Mouse (Mus musculus) heart, embryonic 14.5 days (tissue): ENCODE results near the gene Asic2. TPM values are rescaled to one million over a fixed set of nuclear protein-coding genes. Genes with fewer than 3 reads are reported as not detected.

Source experiments
- ATAC-seq: fragments of 200-750 bp; cut with Nextera tagmentation; 2 replicates; pipeline ENCODE4 v1.8.0; 2017; ENCODE audit warnings: low read depth, moderate TSS enrichment; ENCODE audit not compliant: insufficient number of reproducible peaks, insufficient read depth, low FRiP score
- H3K27ac ChIP-seq, 2 experiments: fragments of 200-500 bp in 1 of 2; fragments of 300-500 bp in 1 of 2; sonication (generic) in 1 of 2; replicated peaks in 1 of 2; 2 replicates each; pipeline ENCODE4 v1.5.1; 2012 to 2014; ENCODE audit warnings: low read depth in 2 of 2, low read length in 2 of 2, control low read depth in 1 of 2, mild to moderate bottlenecking in 1 of 2, mixed read lengths in 1 of 2; ENCODE audit not compliant: control insufficient read depth in 1 of 2, insufficient read depth in 1 of 2
- H3K27me3 ChIP-seq: fragments of 300-500 bp; sonication (generic); 2 replicates; pipeline ENCODE4 v1.6.1; 2014; ENCODE audit warnings: mild to moderate bottlenecking, low read length, control low read depth; ENCODE audit not compliant: control insufficient read depth, insufficient read depth
- H3K36me3 ChIP-seq: fragments of 300-500 bp; sonication (generic); 2 replicates; pipeline ENCODE4 v1.6.1; 2014; ENCODE audit warnings: mild to moderate bottlenecking, control low read depth, low read length, mixed read lengths; ENCODE audit not compliant: control insufficient read depth, insufficient read depth
- H3K4me1 ChIP-seq, 2 experiments: fragments of 200-500 bp in 1 of 2; fragments of 300-500 bp in 1 of 2; sonication (generic) in 1 of 2; 2 replicates each; pipeline ENCODE4 v1.6.1; 2012 to 2014; ENCODE audit warnings: low read length in 2 of 2, control low read depth in 1 of 2, mixed read lengths in 1 of 2; ENCODE audit not compliant: control insufficient read depth in 2 of 2, insufficient read depth in 2 of 2
- H3K4me2 ChIP-seq: fragments of 300-500 bp; sonication (generic); 2 replicates; pipeline ENCODE4 v1.6.1; 2014; ENCODE audit warnings: mild to moderate bottlenecking, low read length
- H3K4me3 ChIP-seq, 2 experiments: fragments of 200-500 bp in 1 of 2; fragments of 300-500 bp in 1 of 2; sonication (generic) in 1 of 2; 2 replicates each; pipeline ENCODE4 v1.5.1; 2012 to 2014; ENCODE audit warnings: low read length in 2 of 2, mild to moderate bottlenecking in 2 of 2, control low read depth in 1 of 2, low read depth in 1 of 2, moderate library complexity in 1 of 2; ENCODE audit not compliant: control insufficient read depth in 1 of 2, insufficient read depth in 1 of 2
- H3K9ac ChIP-seq: fragments of 300-500 bp; sonication (generic); 2 replicates; pipeline ENCODE4 v1.6.1; 2014; ENCODE audit warnings: mild to moderate bottlenecking, low read length
- H3K9me3 ChIP-seq: fragments of 300-500 bp; sonication (generic); 2 replicates; pipeline ENCODE4 v1.6.1; 2016; ENCODE audit warnings: low read length, control low read depth; ENCODE audit not compliant: control insufficient read depth
- WGBS: fragments of 180-500 bp; shearing (Covaris S2); extraction: QIAGEN DNeasy Blood & Tissue Kit; methylation state at CpG from one replicate; pipeline ENCODE4 v1.1.7; 2014; 5-methylcytosine and 5-hydroxymethylcytosine counted together
- polyA plus RNA-seq: library from polyadenylated mRNA; unstranded; fragments of >200 nt; fragmentation: Nextera tagmentation; extraction: Ambion mirVana; gene quantifications from 2 replicates; pipeline ENCODE4 v1.2.1, GENCODE M21; 2014

Gene Asic2
- polyA plus RNA-seq, 1 experiment from 2014 or later = not detected

GRCm38 (mm10) chr11:81865661-81866382 is 102.4 kb downstream of the Asic2 start:
- no peak overlapping the region for H3K27ac ChIP-seq
- no peaks in the 10 kb centered on the region for H3K4me1 ChIP-seq
- no peak for ATAC-seq

GRCm38 (mm10) chr11:81860250-81860972 is 107.8 kb downstream of the Asic2 start, which contains the start of gene 5530401A14Rik:
TSS of gene 5530401A14Rik (plus strand) at chr11:81860673.
- no peaks in the 10 kb centered on the region for H3K27me3 ChIP-seq
- 49% methylated on average over 4 of the region's 4 CpGs for WGBS
- no peak within 1 kb of the TSS for H3K4me2 ChIP-seq
- no peaks in the 10 kb centered on the region for H3K4me1 ChIP-seq
- no peak within 1 kb of the TSS for H3K9ac ChIP-seq
- H3K27ac ChIP-seq = no peak within 1 kb of the TSS
- no peaks in the 10 kb centered on the region for H3K9me3 ChIP-seq
- H3K36me3 ChIP-seq = no peaks in the 10 kb centered on the region
- ATAC-seq = no peak
- H3K4me3 ChIP-seq = no peak within 1 kb of the TSS

More at GRCm38 (mm10) chr11:81865661-81866382, 102.4 kb downstream of the Asic2 start:
- WGBS = 57% methylated on average over 10 of the region's 10 CpGs
- Histone ChIP-seq H3K9me3 (no peaks in the 10 kb centered on the region), H3K36me3 (no peaks in the 10 kb centered on the region), H3K4me3 (no peak overlapping the region), H3K9ac (no peak overlapping the region), H3K4me2 (no peak overlapping the region), H3K27me3 (no peaks in the 10 kb centered on the region)

GRCm38 (mm10) chr11:81847773-81848490 is 120.3 kb downstream of the Asic2 start:
- WGBS = 57% methylated on average over 1 of the region's 1 CpGs
- Histone ChIP-seq H3K27ac (no peak overlapping the region), H3K36me3 (no peaks in the 10 kb centered on the region), H3K4me3 (no peak overlapping the region), H3K27me3 (no peaks in the 10 kb centered on the region), H3K4me1 (no peaks in the 10 kb centered on the region), H3K4me2 (no peak overlapping the region), H3K9ac (no peak overlapping the region), H3K9me3 (no peaks in the 10 kb centered on the region)
- no peak for ATAC-seq

- Histone ChIP-seq H3K9me3 (no peaks in the 10 kb centered on the region), H3K4me2 (no peak overlapping the region), H3K4me3 (no peak overlapping the region), H3K9ac (no peak overlapping the region), H3K27ac (no peak overlapping the region), H3K27me3 (no peaks in the 10 kb centered on the region), H3K4me1 (no peaks in the 10 kb centered on the region), H3K36me3 (no peaks in the 10 kb centered on the region)
- ATAC-seq = no peak
- WGBS = 73% methylated on average over 3 of the region's 3 CpGs
These were observed 122.6 kb downstream of the Asic2 start for GRCm38 (mm10) chr11:81845686-81846036.

- Histone ChIP-seq H3K4me2 (no peak overlapping the region), H3K4me1 (no peaks in the 10 kb centered on the region), H3K27me3 (no peaks in the 10 kb centered on the region), H3K27ac (no peak overlapping the region), H3K9ac (no peak overlapping the region), H3K36me3 (no peaks in the 10 kb centered on the region), H3K9me3 (no peaks in the 10 kb centered on the region), H3K4me3 (no peak overlapping the region)
- WGBS = 61% methylated on average over 5 of the region's 5 CpGs
- no peak for ATAC-seq
These were observed 123.1 kb downstream of the Asic2 start for GRCm38 (mm10) chr11:81845010-81845685.

GRCm38 (mm10) chr11:81841001-81841400 is 127.3 kb downstream of the Asic2 start:
- WGBS = 30% methylated on average over 2 of the region's 2 CpGs
- H3K9ac ChIP-seq = no peak overlapping the region
- no peak for ATAC-seq

GRCm38 (mm10) chr11:81838426-81838825 is 129.8 kb downstream of the Asic2 start:
- WGBS = 69% methylated on average over 4 of the region's 4 CpGs
- Histone ChIP-seq H3K4me1 (no peaks in the 10 kb centered on the region), H3K27me3 (no peaks in the 10 kb centered on the region), H3K9ac (no peak overlapping the region), H3K9me3 (no peaks in the 10 kb centered on the region), H3K4me2 (no peak overlapping the region), H3K4me3 (no peak overlapping the region), H3K36me3 (no peaks in the 10 kb centered on the region), H3K27ac (no peak overlapping the region)
- no peak for ATAC-seq

More at GRCm38 (mm10) chr11:81841001-81841400, 127.3 kb downstream of the Asic2 start:
- Histone ChIP-seq H3K4me1 (no peaks in the 10 kb centered on the region), H3K27me3 (no peaks in the 10 kb centered on the region), H3K4me2 (no peak overlapping the region), H3K9me3 (no peaks in the 10 kb centered on the region), H3K36me3 (no peaks in the 10 kb centered on the region), H3K4me3 (no peak overlapping the region), H3K27ac (no peak overlapping the region)
